Mouse (Mus musculus): ENCODE results near the gene Klhl8.

GRCm38 (mm10) chr5:103917357-103917895 lies 6.4 kb upstream of the Klhl8 start:
- no peak for TF ChIP-seq CTCF (IDR thresholded peaks at IDR 0.05; ENCODE audit: extremely low read depth, insufficient read depth, low read length)
- TF ChIP-seq POLR2A (IDR thresholded peaks at IDR 0.05; ENCODE audit: extremely low read depth, insufficient read depth, low read length) = no peak

Data from cortical plate, adult 2 months (tissue).